16 mouse cellular contexts compared by ENCODE assay signal in the genomic region with DNA sequence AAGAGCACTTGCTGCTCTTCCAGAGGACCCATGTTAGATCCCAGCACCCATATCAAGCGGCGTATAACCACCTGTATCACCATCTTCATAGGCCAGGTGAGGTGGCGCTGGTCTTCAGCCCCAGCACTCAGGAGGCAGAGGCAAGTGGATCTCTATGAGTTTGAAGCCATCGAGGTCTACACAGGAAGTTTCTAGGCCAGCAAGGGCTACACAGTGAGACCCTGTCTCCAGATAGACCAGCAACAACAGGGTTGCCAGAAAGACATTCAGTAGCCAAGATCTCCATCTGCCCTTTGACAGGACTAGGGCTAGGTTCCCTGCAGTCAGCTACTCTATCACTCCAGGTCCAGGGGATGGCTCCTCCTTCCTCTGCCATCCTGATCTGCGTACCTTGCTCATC.
"Had no signal": no experiment of that assay in that cellular context is flagged by ENCODE, and none has a peak within 500 bp of the region (broad histone marks: within the 10 kb centered on the region; RNA-seq: fewer than 3 reads in every experiment).

No protein-coding gene starts in this region.

- H3K4me3 ChIP-seq: neural tube, embryonic 12.5 days; stomach, embryonic 15.5 days had no signal

- H3K9ac ChIP-seq: liver, embryonic 15.5 days; liver, postnatal 0 days; lung, embryonic 15.5 days; midbrain, embryonic 12.5 days; midbrain, embryonic 15.5 days; neural tube, embryonic 12.5 days; stomach, embryonic 15.5 days had no signal

- H3K9me3 ChIP-seq: liver, embryonic 15.5 days; lung, embryonic 15.5 days; midbrain, embryonic 12.5 days; midbrain, embryonic 15.5 days; neural tube, embryonic 12.5 days; stomach, embryonic 15.5 days had no signal

- H3K36me3 ChIP-seq: liver, embryonic 15.5 days; lung, embryonic 15.5 days; midbrain, embryonic 12.5 days; midbrain, embryonic 15.5 days; neural tube, embryonic 12.5 days; stomach, embryonic 15.5 days had no signal

- ATAC-seq: liver, postnatal 0 days; lung, postnatal 0 days; midbrain, embryonic 15.5 days had no signal

- DNase-seq: liver, postnatal 0 days; lung, adult 2 months; lung, postnatal 14 days; lung, postnatal 36 days; right cerebral cortex, postnatal 14 days; thymus, adult 2 months; thymus, postnatal 25 days; thymus, postnatal 4 days had no signal

- H3K4me1 ChIP-seq: lung, embryonic 15.5 days; stomach, embryonic 15.5 days had no signal

- H3K27ac ChIP-seq: liver, embryonic 15.5 days; lung, embryonic 15.5 days; midbrain, embryonic 12.5 days; midbrain, embryonic 15.5 days; neural tube, embryonic 12.5 days; stomach, embryonic 15.5 days; stomach, postnatal 0 days had no signal

- H3K27me3 ChIP-seq: liver, embryonic 15.5 days; lung, embryonic 15.5 days; midbrain, embryonic 12.5 days; midbrain, embryonic 15.5 days; neural tube, embryonic 12.5 days; stomach, embryonic 15.5 days had no signal
